Mouse (Mus musculus) limb, embryonic 14.5 days (tissue): ENCODE results near the gene Ldb1. TPM values are rescaled to one million over a fixed set of nuclear protein-coding genes. Genes with fewer than 3 reads are reported as not detected.
A peak's percentile ranks its signal among the peaks of the same experiment; 100 is the strongest.

Experiments used
- ATAC-seq: fragments of 200-750 bp; cut with Nextera tagmentation; 2 replicates; pipeline ENCODE4 v1.8.0; 2017; ENCODE audit warnings: low read depth, moderate number of reproducible peaks, moderate TSS enrichment; ENCODE audit not compliant: low FRiP score
- DNase-seq: peaks from one replicate; pipeline ENCODE4 v3.0.0-alpha.2; 2015; ENCODE audit warnings: low spot score
- H3K27ac ChIP-seq: fragments of 300-500 bp; sonication (generic); replicated peaks from 2 replicates; pipeline ENCODE4 v1.5.1; 2014; ENCODE audit warnings: low read depth, mild to moderate bottlenecking, low read length, moderate library complexity, mixed read lengths
- H3K27me3 ChIP-seq: fragments of 300-500 bp; sonication (generic); 2 replicates; pipeline ENCODE4 v1.6.1; 2014; ENCODE audit warnings: low read length, mixed read lengths; ENCODE audit not compliant: control insufficient read depth, insufficient read depth
- H3K36me3 ChIP-seq: fragments of 300-500 bp; sonication (generic); 2 replicates; pipeline ENCODE4 v1.6.1; 2014; ENCODE audit warnings: mild to moderate bottlenecking, low read length, moderate library complexity, mixed read lengths; ENCODE audit not compliant: control insufficient read depth, insufficient read depth
- H3K4me1 ChIP-seq: fragments of 300-500 bp; sonication (generic); 2 replicates; pipeline ENCODE4 v1.6.1; 2014; ENCODE audit warnings: antibody characterized with exemption, low read length, mixed read lengths; ENCODE audit not compliant: control insufficient read depth, insufficient read depth
- H3K4me2 ChIP-seq: fragments of 300-500 bp; sonication (generic); replicated peaks from 2 replicates; pipeline ENCODE4 v1.6.1; 2014; ENCODE audit warnings: low read depth, mild to moderate bottlenecking, low read length, moderate library complexity; ENCODE audit not compliant: severe bottlenecking
- H3K4me3 ChIP-seq: fragments of 300-500 bp; sonication (generic); replicated peaks from 2 replicates; pipeline ENCODE4 v1.5.1; 2014; ENCODE audit warnings: low read length
- H3K9ac ChIP-seq: fragments of 300-500 bp; sonication (generic); 2 replicates; pipeline ENCODE4 v1.6.1; 2014; ENCODE audit warnings: mild to moderate bottlenecking, low read depth, low read length, moderate library complexity; ENCODE audit not compliant: severe bottlenecking
- H3K9me3 ChIP-seq: fragments of 300-500 bp; sonication (generic); 2 replicates; pipeline ENCODE4 v1.6.1; 2016; ENCODE audit warnings: low read length; ENCODE audit not compliant: control insufficient read depth
- POLR2A ChIP-seq: fragments of 200-500 bp; IDR thresholded peaks from 2 replicates; pipeline ENCODE4 v1.8.0; 2012; ENCODE audit warnings: inconsistent platforms, mild to moderate bottlenecking, moderate library complexity, borderline replicate concordance; ENCODE audit not compliant: insufficient read depth, insufficient read length; ENCODE audit errors: extremely low read depth
- WGBS: fragments of 180-500 bp; shearing (Covaris S2); extraction: QIAGEN DNeasy Blood & Tissue Kit; methylation state at CpG from one replicate; pipeline ENCODE4 v1.1.7; 2014; 5-methylcytosine and 5-hydroxymethylcytosine counted together
- polyA plus RNA-seq, 2 experiments: library from polyadenylated mRNA; depleted of rRNA in 1 of 2; stranded (reverse) in 1 of 2; unstranded in 1 of 2; fragments of >200 nt; fragmentation: Nextera tagmentation in 1 of 2; extraction: Ambion mirVana in 1 of 2; gene quantifications; 2 replicates each; pipeline versions ENCODE4 v1.2.1 to v1.2.3; 2012 to 2014

Ldb1 gene
- polyA plus RNA-seq, 2 experiments, result 93.8 to 412 TPM

DNA sequence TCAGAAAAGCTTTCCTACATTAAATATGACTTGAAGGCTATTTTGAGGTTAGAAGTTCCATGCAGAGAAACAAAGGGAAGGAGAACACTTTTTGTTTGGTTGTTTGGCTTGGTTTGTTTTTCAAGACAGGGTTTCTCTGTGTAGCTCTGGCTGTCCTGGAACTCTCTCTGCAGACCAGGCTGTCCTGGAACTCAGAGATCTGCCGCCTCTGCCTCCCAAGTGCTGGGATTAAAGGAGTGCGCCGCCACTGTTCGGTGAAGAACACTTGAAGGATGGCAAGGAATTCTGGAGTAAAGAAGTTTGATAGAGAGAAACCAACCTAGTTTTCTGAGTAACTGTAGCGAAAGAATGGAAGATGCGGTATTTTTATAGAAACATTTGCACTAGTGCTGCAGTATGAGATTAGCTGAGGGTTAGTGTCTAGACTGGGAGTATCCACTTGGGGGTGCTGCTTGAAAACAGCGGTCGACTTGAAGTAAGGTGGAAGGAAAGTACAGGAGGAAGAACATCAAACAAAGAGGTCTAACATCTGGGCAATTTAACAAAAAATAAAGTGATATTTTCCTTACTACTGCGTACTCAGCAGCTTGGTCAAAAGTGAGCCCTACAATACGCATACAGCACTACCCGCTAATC is 10.9 kb upstream of the Ldb1 start:
- DNase-seq (no peak), ATAC-seq (peak; percentile 83)
- 1% methylated on average over 11 of the region's 11 CpGs for WGBS
- peak overlapping the region; percentile 82 for H3K4me3 ChIP-seq
- TF ChIP-seq POLR2A, result no peak
- peaks cover 7% of the 10 kb centered on the region; the same call in 1 of the 2 replicates for H3K4me1 ChIP-seq
- H3K27ac ChIP-seq, result peak overlapping the region; percentile 94
- H3K9me3 ChIP-seq, result no peaks in the 10 kb centered on the region
- H3K4me2 ChIP-seq, result peak overlapping the region; percentile 44
- H3K9ac ChIP-seq, result peak overlapping the region; percentile 77
- peaks cover 4% of the 10 kb centered on the region; the same call in 1 of the 2 replicates for H3K36me3 ChIP-seq
- no peaks in the 10 kb centered on the region for H3K27me3 ChIP-seq

GRCm38 (mm10) chr19:46050462-46050861 is 5.4 kb upstream of the Ldb1 start:
- DNase-seq (no peak), ATAC-seq (no peak)
- Histone ChIP-seq H3K27me3 (no peaks in the 10 kb centered on the region), H3K27ac (no peak overlapping the region), H3K4me3 (no peak overlapping the region), H3K4me2 (no peak overlapping the region), H3K9ac (no peak overlapping the region), H3K9me3 (no peaks in the 10 kb centered on the region), H3K36me3 (no peaks in the 10 kb centered on the region), H3K4me1 (peaks cover 14% of the 10 kb centered on the region)
- TF ChIP-seq POLR2A, result no peak
- WGBS, result 90% methylated on average over 2 of the region's 2 CpGs

DNA sequence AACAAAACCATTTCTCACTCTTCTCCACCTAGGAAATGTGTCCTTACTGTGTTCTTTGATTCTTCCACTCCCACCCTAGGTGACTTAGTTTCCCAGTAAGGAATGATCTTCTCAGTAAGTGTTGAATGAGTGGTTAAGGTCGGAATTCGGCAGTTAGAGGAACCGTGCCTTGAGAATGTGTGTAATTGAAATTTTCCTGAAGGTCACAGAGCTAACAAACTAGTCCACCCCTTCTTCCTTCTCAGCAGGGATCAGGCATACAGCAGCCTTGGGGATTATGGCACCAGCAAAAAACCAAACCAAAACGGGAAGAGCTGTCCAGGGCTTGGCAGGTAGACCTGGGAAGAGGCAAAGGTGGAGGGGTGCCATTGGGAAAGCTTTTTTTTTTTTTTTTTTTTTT is 4.1 kb upstream of the Ldb1 start:
- Histone ChIP-seq H3K27me3 (no peaks in the 10 kb centered on the region), H3K4me3 (no peak overlapping the region), H3K9ac (no peak overlapping the region), H3K36me3 (no peaks in the 10 kb centered on the region), H3K4me2 (no peak overlapping the region), H3K27ac (no peak overlapping the region), H3K9me3 (no peaks in the 10 kb centered on the region), H3K4me1 (peaks cover 14% of the 10 kb centered on the region)
- no peak for TF ChIP-seq POLR2A
- DNase-seq (no peak), ATAC-seq (no peak)
- WGBS, result 54% methylated on average over 4 of the region's 4 CpGs

GRCm38 (mm10) chr19:46047426-46047825 is 2.4 kb upstream of the Ldb1 start:
- Histone ChIP-seq H3K9me3 (no peaks in the 10 kb centered on the region), H3K4me3 (no peak overlapping the region), H3K36me3 (no peaks in the 10 kb centered on the region), H3K27ac (no peak overlapping the region), H3K9ac (no peak overlapping the region), H3K4me1 (peaks cover 30% of the 10 kb centered on the region), H3K27me3 (no peaks in the 10 kb centered on the region), H3K4me2 (no peak overlapping the region)
- no peak for ATAC-seq
- DNase-seq, result no peak
- WGBS, result 15% methylated on average over 2 of the region's 2 CpGs
- TF ChIP-seq POLR2A, result no peak

DNA sequence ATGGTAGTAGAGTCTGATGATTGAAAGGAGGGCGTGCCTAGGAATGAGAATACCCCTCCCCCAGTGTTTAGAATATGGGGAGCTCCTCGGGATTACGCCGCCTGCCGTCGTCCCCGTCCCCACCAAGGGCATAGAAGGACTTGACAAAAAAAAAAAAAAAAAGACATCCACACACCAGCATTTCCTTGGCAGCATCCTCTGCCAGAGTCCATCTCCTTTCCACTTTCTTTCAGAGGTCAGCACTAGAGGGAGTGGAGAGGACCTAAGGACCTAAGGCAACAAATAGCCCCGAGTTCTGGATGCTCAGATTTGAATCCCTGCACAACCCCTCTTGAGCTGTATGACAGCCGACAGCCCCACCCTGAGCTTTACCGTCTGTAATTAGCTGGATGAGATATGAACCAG is 1.6 kb upstream of the Ldb1 start:
- Histone ChIP-seq H3K9ac (no peak overlapping the region), H3K4me3 (no peak overlapping the region; the same call in 1 of the 2 replicates), H3K27ac (peak overlapping the region; percentile 96), H3K36me3 (no peaks in the 10 kb centered on the region), H3K9me3 (no peaks in the 10 kb centered on the region), H3K4me2 (peak overlapping the region; percentile 99), H3K4me1 (peaks cover 38% of the 10 kb centered on the region), H3K27me3 (no peaks in the 10 kb centered on the region)
- no peak for DNase-seq
- no peak for ATAC-seq
- no peak for TF ChIP-seq POLR2A
- 8% methylated on average over 10 of the region's 10 CpGs for WGBS
